10 mouse cellular contexts compared by ENCODE assay signal in the genomic region with DNA sequence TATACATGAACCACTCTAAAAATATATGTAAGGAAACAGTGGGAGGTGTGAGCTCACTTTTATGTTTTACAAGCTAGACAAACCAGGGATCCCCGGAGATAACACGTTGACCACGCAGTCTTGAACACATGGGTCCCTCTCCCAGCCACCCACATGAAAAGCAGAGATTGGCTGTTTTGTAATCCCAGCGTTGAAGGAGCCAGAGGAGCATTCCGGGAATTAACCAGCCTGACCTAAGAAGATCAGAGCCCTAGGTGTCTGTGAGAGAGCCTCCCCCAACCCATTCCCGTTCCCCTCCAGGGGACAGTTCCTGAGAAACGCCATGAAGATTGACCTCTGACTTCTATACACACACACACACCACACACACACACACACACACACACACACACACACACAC. TPM values are rescaled to one million over a fixed set of nuclear protein-coding genes. Genes with fewer than 3 reads are reported as not detected.
DNase-seq lines count a peak whose midpoint lies in the region; ATAC-seq and TF ChIP-seq lines count a peak whose summit lies in the region.
"Had no signal": no experiment of that assay in that cellular context is flagged by ENCODE, and none has a peak within 500 bp of the region (broad histone marks: within the 10 kb centered on the region; RNA-seq: fewer than 3 reads in every experiment).

No protein-coding gene starts in this region.

- DNase-seq in heart, adult 2 months, result no peak
- DNase-seq in brain, embryonic 14.5 days (ENCODE audit: low read depth), result peak; percentile 44
- no peak for DNase-seq in spleen, postnatal 36 days (ENCODE audit: low spot score in 2 of 2)
- DNase-seq in left cerebral cortex, adult 8-10 months (ENCODE audit: low spot score in 2 of 2), result no peak

- no peak for TF ChIP-seq POLR2A in heart, adult 2 months (IDR thresholded peaks at IDR 0.05; ENCODE audit: insufficient read depth, low read depth, low read length)
- no peak for TF ChIP-seq POLR2A in brain, embryonic 14.5 days (IDR thresholded peaks at IDR 0.05; ENCODE audit: borderline replicate concordance, extremely low read depth, insufficient read depth, insufficient read length, poor library complexity, severe bottlenecking)

- H3K27me3 ChIP-seq in heart, embryonic 15.5 days, result peaks cover 58% of the 10 kb centered on the region
- peaks cover 20% of the 10 kb centered on the region for H3K27me3 ChIP-seq in heart, adult 2 months (ENCODE audit: control insufficient read depth, insufficient read depth, low read length)
- peaks cover 47% of the 10 kb centered on the region for H3K27me3 ChIP-seq in hindbrain, embryonic 12.5 days
- H3K27me3 ChIP-seq in midbrain, embryonic 13.5 days, result peaks cover 43% of the 10 kb centered on the region

- H3K79me2 ChIP-seq in heart, adult 2 months (replicated peaks; ENCODE audit: control insufficient read depth, insufficient read depth, low read length), result no peaks in the 10 kb centered on the region

- H3K27ac ChIP-seq in heart, embryonic 15.5 days, result no peak overlapping the region
- no peak overlapping the region for H3K27ac ChIP-seq in heart, adult 2 months
- no peak overlapping the region for H3K27ac ChIP-seq in hindbrain, embryonic 12.5 days
- H3K27ac ChIP-seq in midbrain, embryonic 13.5 days, result no peak overlapping the region

- intact Hi-C loops in heart, adult 2 months (cut with DNase I), result no loop called here

- no peak overlapping the region; the same call in 1 of the 2 replicates for H3K9ac ChIP-seq in heart, embryonic 15.5 days
- H3K9ac ChIP-seq in heart, adult 2 months (ENCODE audit: low read depth, low read length), result no peak overlapping the region
- H3K9ac ChIP-seq in hindbrain, embryonic 12.5 days, result peak overlapping the region; percentile 67
- no peak overlapping the region; the same call in 1 of the 2 replicates for H3K9ac ChIP-seq in midbrain, embryonic 13.5 days (replicated peaks)

- H3K4me3 ChIP-seq in heart, embryonic 15.5 days, result peak overlapping the region; percentile 60
- H3K4me3 ChIP-seq in heart, adult 2 months, result no peak overlapping the region
- peak overlapping the region; percentile 55 for H3K4me3 ChIP-seq in hindbrain, embryonic 12.5 days
- H3K4me3 ChIP-seq in midbrain, embryonic 13.5 days (replicated peaks), result peak overlapping the region; percentile 60

- no peaks in the 10 kb centered on the region for H3K36me3 ChIP-seq in heart, embryonic 15.5 days
- H3K36me3 ChIP-seq in heart, adult 2 months (ENCODE audit: control insufficient read depth, insufficient read depth, low read length), result no peaks in the 10 kb centered on the region
- H3K36me3 ChIP-seq in hindbrain, embryonic 12.5 days, result no peaks in the 10 kb centered on the region
- H3K36me3 ChIP-seq in midbrain, embryonic 13.5 days, result no peaks in the 10 kb centered on the region

- no peaks in the 10 kb centered on the region for H3K9me3 ChIP-seq in heart, embryonic 15.5 days (replicated peaks)
- no peaks in the 10 kb centered on the region for H3K9me3 ChIP-seq in hindbrain, embryonic 12.5 days (replicated peaks)
- H3K9me3 ChIP-seq in midbrain, embryonic 13.5 days, result no peaks in the 10 kb centered on the region

- ATAC-seq in heart, embryonic 15.5 days (replicated peaks; ENCODE audit: insufficient number of reproducible peaks, insufficient read depth, low FRiP score, low read depth), result no peak
- ATAC-seq in hindbrain, embryonic 12.5 days (ENCODE audit: low FRiP score), result peak; percentile 13
- ATAC-seq in midbrain, embryonic 13.5 days, result peak; percentile 35; the same call in 1 of the 2 replicates
- ATAC-seq in erythroid progenitor cell, adult 5-6 weeks (replicated peaks; ENCODE audit: low FRiP score, poor library complexity, severe bottlenecking), result no peak

- H3K4me1 ChIP-seq in heart, embryonic 15.5 days (replicated peaks), result peaks cover 28% of the 10 kb centered on the region
- H3K4me1 ChIP-seq in heart, adult 2 months (ENCODE audit: control insufficient read depth, insufficient read depth, low read length), result no peaks in the 10 kb centered on the region
- H3K4me1 ChIP-seq in hindbrain, embryonic 12.5 days, result peaks cover 19% of the 10 kb centered on the region
- H3K4me1 ChIP-seq in midbrain, embryonic 13.5 days (replicated peaks), result peaks cover 32% of the 10 kb centered on the region

- peak overlapping the region; percentile 99 for H3K4me2 ChIP-seq in heart, embryonic 15.5 days
- peak overlapping the region; percentile 92 for H3K4me2 ChIP-seq in hindbrain, embryonic 12.5 days (replicated peaks)
- peak overlapping the region; percentile 78 for H3K4me2 ChIP-seq in midbrain, embryonic 13.5 days (replicated peaks)

- WGBS in heart, embryonic 15.5 days, result 2% methylated on average over 7 of the region's 7 CpGs
- 8% methylated on average over 7 of the region's 7 CpGs for WGBS in heart, adult 2 months
- under 1% methylated on average over 7 of the region's 7 CpGs for WGBS in hindbrain, embryonic 12.5 days
- 1% methylated on average over 7 of the region's 7 CpGs for WGBS in midbrain, embryonic 13.5 days

- TF ChIP-seq CTCF in heart, adult 2 months (IDR thresholded peaks at IDR 0.05), result no peak
- TF ChIP-seq CTCF in brain, embryonic 14.5 days (IDR thresholded peaks at IDR 0.05; ENCODE audit: borderline replicate concordance, extremely low read depth, insufficient read depth, insufficient read length), result no peak

- no peak for TF ChIP-seq EP300 in heart, adult 2 months (IDR thresholded peaks at IDR 0.05; ENCODE audit: insufficient read depth, low read depth, low read length)

RNA-seq across cellular contexts. Expression of gene Cdc20b, which starts 3.6 kb away (rescaled TPM):
- 0.14 and 0.79 TPM in 2 replicates for polyA plus RNA-seq in heart, embryonic 15.5 days (2015; fragmentation: Nextera tagmentation; extraction: Ambion mirVana)
- not detected for total RNA-seq in heart, adult 2 months (2021)
- 0.14 TPM in 1 of 2 replicates, not detected in the other for polyA plus RNA-seq in heart, adult 2 months (2012; rRNA removed)
- polyA plus RNA-seq in brain, embryonic 14.5 days (2012; rRNA removed), result 0.86 and 1.1 TPM in 2 replicates
- polyA plus RNA-seq in hindbrain, embryonic 12.5 days (2016; fragmentation: Nextera tagmentation; extraction: Ambion mirVana), result 0.68 and 2.1 TPM in 2 replicates
- 0.35 and 0.50 TPM in 2 replicates for polyA plus RNA-seq in midbrain, embryonic 13.5 days (2015; fragmentation: Nextera tagmentation; extraction: Ambion mirVana)
- not detected for total RNA-seq in left cerebral cortex, adult 8-10 months (2022)
- not detected in 2 replicates for total RNA-seq in erythroid progenitor cell, adult 5-6 weeks (2015; ENCODE audit: low replicate concordance)
- not detected in 2 replicates for total RNA-seq in erythroid progenitor cell, adult 5-6 weeks (2017; ENCODE audit: low replicate concordance)
- total RNA-seq: MEL had no signal
- polyA plus RNA-seq: erythroblast, embryonic 14.5 days had no signal

RNA-seq across cellular contexts. Expression of gene Gpx8, which starts 14.9 kb away (rescaled TPM):
- polyA plus RNA-seq in heart, embryonic 15.5 days (2015; fragmentation: Nextera tagmentation; extraction: Ambion mirVana), result 115 and 118 TPM in 2 replicates
- 10 to 100 TPM; 37.1 to 37.9 TPM for total RNA-seq in heart, adult 2 months (2021)
- 9.5 and 16.9 TPM in 2 replicates for polyA plus RNA-seq in heart, adult 2 months (2012; rRNA removed)
- 25.5 and 30.1 TPM in 2 replicates for polyA plus RNA-seq in brain, embryonic 14.5 days (2012; rRNA removed)
- polyA plus RNA-seq in hindbrain, embryonic 12.5 days (2016; fragmentation: Nextera tagmentation; extraction: Ambion mirVana), result 110 and 116 TPM in 2 replicates
- 65.2 and 68.5 TPM in 2 replicates for polyA plus RNA-seq in midbrain, embryonic 13.5 days (2015; fragmentation: Nextera tagmentation; extraction: Ambion mirVana)
- 1 to 10 TPM; 4.3 to 8.4 (median 6.3) TPM for total RNA-seq in left cerebral cortex, adult 8-10 months (2022)
- 5.4 TPM in 1 of 2 replicates, not detected in the other for total RNA-seq in erythroid progenitor cell, adult 5-6 weeks (2015; ENCODE audit: low replicate concordance)
- 3.9 TPM in 1 of 2 replicates, not detected in the other for total RNA-seq in erythroid progenitor cell, adult 5-6 weeks (2017; ENCODE audit: low replicate concordance)
- total RNA-seq: MEL had no signal
- polyA plus RNA-seq: erythroblast, embryonic 14.5 days had no signal

RNA-seq across cellular contexts. Expression of gene Mcidas, which starts 37.7 kb away (rescaled TPM):
- polyA plus RNA-seq in heart, embryonic 15.5 days (2015; fragmentation: Nextera tagmentation; extraction: Ambion mirVana), result 0.21 and 0.77 TPM in 2 replicates
- not detected for total RNA-seq in heart, adult 2 months (2021)
- polyA plus RNA-seq in heart, adult 2 months (2012; rRNA removed), result 0.12 TPM in 1 of 2 replicates, not detected in the other
- polyA plus RNA-seq in brain, embryonic 14.5 days (2012; rRNA removed), result 0.85 and 1.1 TPM in 2 replicates
- polyA plus RNA-seq in hindbrain, embryonic 12.5 days (2016; fragmentation: Nextera tagmentation; extraction: Ambion mirVana), result 1.6 and 1.7 TPM in 2 replicates
- polyA plus RNA-seq in midbrain, embryonic 13.5 days (2015; fragmentation: Nextera tagmentation; extraction: Ambion mirVana), result 0.35 and 0.89 TPM in 2 replicates
- 1 to 10 TPM in 1 of 4 experiments, under 1 TPM in 3; 0.74 to 1.3 (median 0.86) TPM for total RNA-seq in left cerebral cortex, adult 8-10 months (2022)
- not detected in 2 replicates for total RNA-seq in erythroid progenitor cell, adult 5-6 weeks (2015; ENCODE audit: low replicate concordance)
- not detected in 2 replicates for total RNA-seq in erythroid progenitor cell, adult 5-6 weeks (2017; ENCODE audit: low replicate concordance)
- total RNA-seq: MEL had no signal
- polyA plus RNA-seq: erythroblast, embryonic 14.5 days had no signal

RNA-seq across cellular contexts. Expression of gene Ccno, which starts 43.7 kb away (rescaled TPM):
- polyA plus RNA-seq in heart, embryonic 15.5 days (2015; fragmentation: Nextera tagmentation; extraction: Ambion mirVana), result 0.78 and 1.4 TPM in 2 replicates
- under 1 TPM in 1 of 2 experiments, not detected in 1; 0.47 TPM for total RNA-seq in heart, adult 2 months (2021)
- 0.35 and 0.51 TPM in 2 replicates for polyA plus RNA-seq in heart, adult 2 months (2012; rRNA removed)
- polyA plus RNA-seq in brain, embryonic 14.5 days (2012; rRNA removed), result 3.0 and 3.8 TPM in 2 replicates
- polyA plus RNA-seq in hindbrain, embryonic 12.5 days (2016; fragmentation: Nextera tagmentation; extraction: Ambion mirVana), result 2.8 and 3.7 TPM in 2 replicates
- 0.66 and 2.4 TPM in 2 replicates for polyA plus RNA-seq in midbrain, embryonic 13.5 days (2015; fragmentation: Nextera tagmentation; extraction: Ambion mirVana)
- 1 to 10 TPM; 1.8 to 3.6 (median 3.1) TPM for total RNA-seq in left cerebral cortex, adult 8-10 months (2022)
- 0.42 and 3.2 TPM in 2 replicates for total RNA-seq in erythroid progenitor cell, adult 5-6 weeks (2015; ENCODE audit: low replicate concordance)
- not detected in 2 replicates for total RNA-seq in erythroid progenitor cell, adult 5-6 weeks (2017; ENCODE audit: low replicate concordance)
- polyA plus RNA-seq: erythroblast, embryonic 14.5 days had no signal

Comparison
In these comparisons a context has a peak if more than half of its experiments do, and no peak if none do; other contexts are left out.
1. ATAC-seq: peak in hindbrain, embryonic 12.5 days (single experiment) and midbrain, embryonic 13.5 days (single experiment); none in heart, embryonic 15.5 days (single experiment) and erythroid progenitor cell, adult 5-6 weeks (single experiment).
2. Peak in every context shown above with its lines, with median percentiles within 50 percentile points of each other: H3K4me2 ChIP-seq.